Mouse (Mus musculus) right cerebral cortex, postnatal 25 days (tissue): Measurements from ENCODE around the gene Ubd.
"Not testable (repeated sequence)": the region's sequence is repeated elsewhere in the genome, so short reads cannot be mapped to it uniquely, and the experiment has no call there.

ENCODE experiments used
- DNase-seq: peaks from one replicate; pipeline ENCODE4 v3.0.0; 2022

The Ubd gene

GRCm38 (mm10) chr17:37193656-37194055, at the start of gene Ubd:
TSS of gene Ubd (plus strand) at chr17:37193892.
- no peak for DNase-seq

- no peak for DNase-seq
Measured at GRCm38 (mm10) chr17:37161394-37161793, 32.3 kb upstream of the Ubd start, which contains the start of gene Olfr93. TSS of gene Olfr93 (minus strand) at chr17:37161494.

- DNase-seq = no peak
Measured at GRCm38 (mm10) chr17:37185474-37185873, 8.2 kb upstream of the Ubd start.

- no peak for DNase-seq
Measured at GRCm38 (mm10) chr17:37190711-37191110, 3.0 kb upstream of the Ubd start.

GRCm38 (mm10) chr17:37193032-37193431, 660 bp upstream of the Ubd start:
- no peak for DNase-seq

- DNase-seq = no peak
Measured at GRCm38 (mm10) chr17:37194782-37195181, 1.1 kb downstream of the Ubd start.

GRCm38 (mm10) chr17:37196845-37197724, 3.4 kb downstream of the Ubd start:
- DNase-seq = peak; percentile 47

- DNase-seq = no peak
Measured at GRCm38 (mm10) chr17:37200894-37201293, 7.2 kb downstream of the Ubd start, which contains the start of gene Olfr94. TSS of gene Olfr94 (minus strand) at chr17:37200994.

- DNase-seq = peak; percentile 77
Measured at GRCm38 (mm10) chr17:37203206-37203916, 9.7 kb downstream of the Ubd start.

GRCm38 (mm10) chr17:37203917-37204236, 10.2 kb downstream of the Ubd start:
- no peak for DNase-seq

GRCm38 (mm10) chr17:37210884-37211768, 17.4 kb downstream of the Ubd start:
- DNase-seq = peak; percentile 16

- DNase-seq = no peak
Measured at GRCm38 (mm10) chr17:37213018-37213417, 19.3 kb downstream of the Ubd start, which contains the start of gene Olfr95. TSS of gene Olfr95 (minus strand) at chr17:37213118.

- DNase-seq = no peak
Measured at GRCm38 (mm10) chr17:37218486-37218885, 24.8 kb downstream of the Ubd start.

GRCm38 (mm10) chr17:37219846-37220245, 26.2 kb downstream of the Ubd start, which contains the start of gene Olfr96:
TSS of gene Olfr96 (plus strand) at chr17:37220146.
- no peak for DNase-seq

- no peak for DNase-seq
Measured at GRCm38 (mm10) chr17:37221879-37222278, 28.2 kb downstream of the Ubd start.

- DNase-seq = not testable (repeated sequence)
Measured at GRCm38 (mm10) chr17:37237230-37237629, 43.5 kb downstream of the Ubd start, which contains the start of gene Olfr97. TSS of gene Olfr97 (minus strand) at chr17:37237330.

GRCm38 (mm10) chr17:37242198-37242597, 48.5 kb downstream of the Ubd start:
- DNase-seq = no peak
